Mouse (Mus musculus) heart, adult 2 months (tissue): ENCODE results near the gene Lrfn4.

ENCODE experiments used
- CTCF ChIP-seq: fragments of 200-600 bp; IDR thresholded peaks from 2 replicates; pipeline ENCODE4 v1.8.1; 2022; ENCODE audit warnings: antibody characterized with exemption, mild to moderate bottlenecking, moderate library complexity
- POLR2A ChIP-seq: fragments of 200-500 bp; IDR thresholded peaks from 2 replicates; pipeline ENCODE4 v1.6.1; 2011; ENCODE audit warnings: mild to moderate bottlenecking, low read depth, low read length, control low read depth; ENCODE audit not compliant: insufficient read depth

DNA sequence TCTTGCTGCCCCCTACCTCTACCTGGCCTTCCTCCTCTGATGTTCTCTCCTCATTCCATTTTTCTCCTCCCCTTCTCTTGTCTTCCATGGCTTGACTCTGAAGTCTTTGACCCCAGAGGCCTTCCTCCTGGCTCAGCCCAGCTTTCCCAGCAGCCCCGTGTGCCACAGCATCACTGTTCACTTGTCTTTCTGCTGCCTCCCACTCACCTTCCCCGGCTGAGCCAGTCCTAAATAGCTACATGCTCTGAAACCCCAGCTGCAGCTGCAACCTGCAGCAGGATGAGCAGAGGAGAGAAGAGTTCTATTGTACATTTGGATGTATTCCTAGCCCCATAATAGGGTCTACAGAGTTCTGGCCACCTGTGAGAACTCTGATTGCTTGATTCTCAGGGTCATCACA, 28.0 kb downstream of the Lrfn4 start:
- TF ChIP-seq CTCF (no peak), POLR2A (no peak)
